Mouse (Mus musculus) T-helper 2 cell (primary cell): ENCODE measurements at regions not wholly inside any gene's neighbourhood (a gene's known extent, or its start where the extent isn't known, plus 50 kb on each side); places are given as distances from the start of the nearest gene placed in this dataset.

Source experiments
- in situ Hi-C: fragments of 300-600 bp; cut with MboI, MseI; formaldehyde crosslinking; loops from one replicate; pipeline ENCODE4 v1.15.1; 2025; ENCODE audit warnings: high pct_unique_total_duplicates

DNA sequence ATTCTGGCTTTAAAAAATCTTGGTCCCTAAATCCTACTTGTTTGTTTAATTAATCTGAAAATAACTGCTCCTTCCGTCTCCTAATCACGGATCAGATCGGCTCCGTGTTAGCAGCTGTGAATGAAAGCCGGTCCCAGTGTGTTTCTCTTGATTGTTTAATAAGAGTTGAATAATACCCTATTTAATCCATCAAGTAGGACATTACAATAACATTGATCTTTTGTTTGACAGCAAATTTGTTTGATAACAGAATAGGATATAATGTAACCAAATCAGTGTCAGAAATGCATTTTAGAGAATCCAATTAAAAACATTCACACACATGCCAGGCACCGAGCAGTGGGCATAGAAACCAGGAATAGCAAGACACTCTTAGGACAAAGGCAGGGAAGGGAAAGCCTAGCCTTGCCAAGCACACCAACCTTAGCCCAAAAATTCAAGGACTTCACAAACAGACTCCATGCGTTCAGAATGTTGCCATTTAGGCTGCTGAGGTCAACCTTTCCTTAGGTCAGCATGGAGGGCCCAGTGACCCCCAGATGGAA is 332.5 kb upstream of the Meis1 start:
- in situ Hi-C loops = no loop called here

- in situ Hi-C loops = no loop called here
These were observed 334.9 kb upstream of the Meis1 start for GRCm38 (mm10) chr11:19353706-19354105.

DNA sequence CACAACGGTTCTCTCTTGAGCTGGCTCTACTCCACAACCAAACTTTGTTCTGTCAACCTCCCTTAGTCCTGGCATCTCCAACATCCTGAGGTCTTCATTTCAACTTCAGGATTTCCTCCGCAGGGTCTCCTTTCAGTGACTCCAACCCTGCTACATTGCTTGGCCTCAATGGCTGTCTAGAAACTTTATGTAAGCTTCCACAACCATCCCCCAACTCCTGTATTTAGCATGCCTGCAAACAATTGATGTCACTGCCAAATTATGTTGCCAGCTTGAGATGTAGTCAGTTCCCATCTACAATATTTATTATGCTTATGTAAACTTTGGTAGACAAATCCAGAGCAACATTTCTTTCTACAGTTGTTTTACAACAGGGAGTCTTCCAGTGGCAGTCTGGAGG is 336.4 kb upstream of the Meis1 start:
- in situ Hi-C loops = no loop called here

GRCm38 (mm10) chr11:19356151-19356550 is 337.4 kb upstream of the Meis1 start:
- in situ Hi-C loops = no loop called here

DNA sequence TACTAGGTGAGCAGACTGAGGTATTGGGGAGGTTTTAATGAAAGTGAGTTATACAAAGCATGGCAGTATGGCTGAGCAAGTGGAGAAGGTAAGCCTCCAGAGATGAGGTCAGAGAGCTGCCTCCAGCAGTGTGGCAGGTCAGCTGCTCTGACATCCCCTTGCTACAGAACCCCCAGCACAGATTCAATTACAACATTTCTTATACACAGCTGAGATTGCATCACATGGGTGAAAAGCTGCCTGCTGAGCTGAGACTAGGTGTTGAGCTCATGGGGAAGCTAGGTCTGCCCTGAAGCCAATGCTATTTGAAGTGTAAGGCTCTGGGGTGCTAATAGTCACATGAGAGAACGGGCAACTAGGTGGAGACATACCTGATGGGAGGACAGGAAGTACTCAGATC is 350.4 kb upstream of the Meis1 start:
- in situ Hi-C loops = no loop called here

- in situ Hi-C loops = no loop called here
These were observed 354.7 kb upstream of the Meis1 start for GRCm38 (mm10) chr11:19373476-19373875.

- in situ Hi-C loops = loop anchor here (10.0 kb wide), 1 partner anchor 374 kb away; no protein-coding TSS in a partner anchor
These were observed 362.1 kb upstream of the Meis1 start for GRCm38 (mm10) chr11:19380935-19381334.

DNA sequence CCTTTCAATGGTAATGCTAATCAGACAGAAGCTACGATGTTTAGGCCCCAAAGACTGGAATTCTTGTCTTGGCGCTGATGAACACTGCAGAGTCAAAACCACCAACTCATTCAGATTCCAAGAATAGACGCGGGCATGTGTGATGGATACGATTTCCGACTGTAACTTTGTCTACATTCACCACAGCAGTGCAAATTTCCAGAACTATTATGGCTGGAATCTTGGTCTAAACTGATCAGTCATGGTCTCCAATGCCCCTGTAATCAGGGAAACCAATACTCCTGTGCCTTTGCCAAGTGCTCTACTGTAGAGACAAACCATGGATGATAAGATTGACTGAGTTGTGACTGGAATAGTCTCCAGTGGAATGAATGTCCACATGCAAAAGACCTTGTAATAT is 370.4 kb upstream of the Meis1 start:
- in situ Hi-C loops = loop anchor here (10.0 kb wide), 1 partner anchor 366 kb away; no protein-coding TSS in a partner anchor

DNA sequence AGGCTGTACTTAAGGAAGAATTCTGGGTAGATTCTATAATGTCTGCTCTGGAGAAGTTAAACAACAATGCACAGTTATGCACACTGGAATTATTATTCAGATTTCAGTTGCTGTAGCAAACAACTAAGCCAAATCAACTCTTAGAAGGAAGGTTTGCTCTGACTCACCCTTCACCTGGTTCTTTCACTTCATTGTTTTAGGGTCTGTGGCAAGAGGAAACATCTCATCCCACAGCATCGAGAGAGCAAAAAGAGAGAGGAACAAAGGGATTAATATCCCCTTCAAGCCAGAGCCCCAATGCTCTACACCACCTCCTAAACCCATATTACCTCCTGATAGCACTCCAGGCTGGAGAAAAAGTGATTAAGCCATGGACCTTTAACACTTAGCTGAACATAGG is 373.4 kb upstream of the Meis1 start:
- in situ Hi-C loops = loop anchor here (5.0 kb wide), 1 partner anchor 50 kb away; no protein-coding TSS in a partner anchor

GRCm38 (mm10) chr11:19394372-19394771 is 375.6 kb upstream of the Meis1 start:
- in situ Hi-C loops = loop anchor here (5.0 kb wide), 1 partner anchor 48 kb away; no protein-coding TSS in a partner anchor

GRCm38 (mm10) chr11:19400396-19400795 is 381.6 kb upstream of the Meis1 start:
- in situ Hi-C loops = no loop called here

DNA sequence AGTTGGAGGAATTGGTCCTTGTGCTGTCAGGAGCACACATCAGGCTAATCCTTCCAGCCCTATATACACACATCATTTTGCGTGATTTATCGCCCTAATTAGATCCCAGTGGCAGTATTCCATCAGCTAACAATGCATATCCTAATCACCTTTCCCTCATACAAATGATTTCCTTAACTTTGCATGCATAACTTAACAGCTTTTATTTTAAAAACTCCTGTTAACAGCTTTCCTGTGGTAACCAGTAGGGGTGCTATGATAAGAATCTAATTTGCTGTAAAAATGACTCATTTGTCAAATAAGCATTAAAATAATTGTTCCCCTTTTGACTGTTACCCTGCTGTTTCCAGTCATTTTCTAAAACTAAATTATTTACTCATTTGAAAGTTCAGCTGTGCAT is 401.4 kb upstream of the Meis1 start:
- in situ Hi-C loops = no loop called here

DNA sequence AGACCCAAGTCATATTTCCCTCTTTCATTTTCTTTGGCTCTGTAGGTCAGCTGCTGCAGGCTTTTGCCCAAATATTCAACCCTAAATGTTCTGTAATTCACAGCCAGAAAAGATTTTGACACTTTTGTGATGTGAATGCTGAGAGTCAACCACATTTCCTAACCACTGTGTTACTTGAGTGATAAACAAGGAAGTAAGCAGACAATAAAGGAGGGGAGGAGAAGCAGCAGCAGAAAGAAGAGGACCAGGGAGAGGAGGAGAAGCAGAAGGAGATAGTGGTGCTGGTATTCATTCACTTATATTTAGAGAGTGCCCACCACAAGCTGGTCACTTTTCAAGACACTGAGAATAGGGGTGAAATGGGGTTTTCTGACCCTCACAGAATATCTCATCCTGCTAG is 404.5 kb upstream of the Meis1 start:
- in situ Hi-C loops = no loop called here

GRCm38 (mm10) chr11:19423841-19424815 is 405.3 kb upstream of the Meis1 start:
- in situ Hi-C loops = no loop called here

DNA sequence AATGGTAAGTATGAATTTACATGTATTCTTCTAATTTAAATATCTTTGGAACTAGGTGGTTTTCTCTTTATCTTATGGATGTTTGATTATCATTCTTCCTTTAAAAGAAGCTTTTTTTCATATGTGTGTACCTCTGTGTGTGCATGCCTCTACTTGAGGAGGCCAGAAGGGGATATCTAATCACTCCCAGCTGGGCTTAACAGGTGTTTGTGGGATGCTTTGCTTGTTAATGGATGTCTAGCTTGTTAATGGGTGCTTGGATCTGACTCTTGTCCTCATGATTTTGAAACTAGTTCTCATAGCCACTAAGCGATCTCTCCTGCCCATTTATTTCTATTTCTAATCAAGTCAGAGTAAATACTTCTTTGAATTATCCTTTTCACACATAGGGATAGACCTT is 408.8 kb upstream of the Meis1 start:
- in situ Hi-C loops = no loop called here

DNA sequence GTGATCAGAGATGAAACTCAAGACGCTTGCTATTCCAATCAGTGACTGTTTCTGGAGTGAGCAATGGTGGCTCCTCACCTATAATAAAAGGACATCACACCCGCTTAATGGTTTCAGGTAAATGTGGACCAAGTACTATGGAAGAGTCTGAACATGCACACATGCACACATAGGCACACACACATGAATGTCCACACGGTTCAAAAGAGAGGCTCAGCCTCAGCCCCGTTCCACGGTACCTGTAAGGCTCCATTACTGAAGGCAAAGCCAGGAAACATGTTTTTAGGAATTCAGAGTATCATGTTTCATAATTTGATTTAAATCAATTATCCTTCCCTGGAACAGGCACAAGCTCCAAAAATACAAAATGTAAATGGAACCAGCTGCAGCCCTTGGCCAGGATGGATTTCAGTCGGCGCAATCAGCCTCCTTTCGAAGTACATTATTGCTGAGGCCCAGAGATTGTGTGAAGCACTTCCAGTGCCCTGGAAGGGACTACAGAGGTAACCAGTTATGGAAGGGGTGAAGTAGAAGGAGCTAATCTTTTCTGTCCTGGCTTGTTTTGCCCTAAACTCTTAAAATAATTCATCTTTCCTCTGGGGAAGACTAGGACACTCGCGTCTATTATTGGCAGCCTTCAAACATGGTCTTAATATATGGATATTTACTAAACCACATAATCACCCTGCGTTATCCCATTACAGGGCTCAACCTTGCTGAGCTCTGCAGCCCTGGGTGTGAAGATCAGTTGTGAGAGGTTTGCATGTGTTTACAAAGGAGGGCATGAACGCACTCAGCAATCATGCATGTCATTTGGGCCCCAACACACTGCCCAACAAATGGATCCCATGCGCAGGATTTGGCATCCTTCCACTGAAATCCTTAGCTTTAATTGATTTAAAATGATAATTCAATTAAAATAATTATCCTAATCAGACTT is 415.2 kb upstream of the Meis1 start:
- in situ Hi-C loops = no loop called here

DNA sequence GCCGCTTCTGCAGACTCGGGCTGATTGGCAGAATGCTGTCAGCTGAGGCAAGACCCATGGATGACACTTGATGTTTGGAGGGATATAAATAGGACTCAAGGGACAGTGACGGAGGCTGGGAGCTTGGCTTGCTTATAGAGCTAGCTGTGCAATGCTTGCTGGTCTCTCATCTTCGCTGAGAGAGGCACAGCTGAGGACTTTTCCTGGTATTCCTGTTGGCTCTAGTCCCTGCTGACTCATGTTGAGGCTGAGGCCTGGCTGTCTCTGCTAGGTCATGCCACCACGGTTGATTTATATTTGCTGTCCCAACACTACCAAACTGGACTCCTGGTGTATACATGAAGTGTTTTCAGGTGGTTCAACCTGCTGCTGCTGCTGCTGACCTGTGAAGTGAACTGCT is 419.6 kb upstream of the Meis1 start:
- in situ Hi-C loops = no loop called here

GRCm38 (mm10) chr11:19441936-19442335 is 423.2 kb upstream of the Meis1 start:
- in situ Hi-C loops = loop anchor here (5.0 to 10.0 kb wide), 2 partner anchors 50 to 433 kb away; no protein-coding TSS in a partner anchor

DNA sequence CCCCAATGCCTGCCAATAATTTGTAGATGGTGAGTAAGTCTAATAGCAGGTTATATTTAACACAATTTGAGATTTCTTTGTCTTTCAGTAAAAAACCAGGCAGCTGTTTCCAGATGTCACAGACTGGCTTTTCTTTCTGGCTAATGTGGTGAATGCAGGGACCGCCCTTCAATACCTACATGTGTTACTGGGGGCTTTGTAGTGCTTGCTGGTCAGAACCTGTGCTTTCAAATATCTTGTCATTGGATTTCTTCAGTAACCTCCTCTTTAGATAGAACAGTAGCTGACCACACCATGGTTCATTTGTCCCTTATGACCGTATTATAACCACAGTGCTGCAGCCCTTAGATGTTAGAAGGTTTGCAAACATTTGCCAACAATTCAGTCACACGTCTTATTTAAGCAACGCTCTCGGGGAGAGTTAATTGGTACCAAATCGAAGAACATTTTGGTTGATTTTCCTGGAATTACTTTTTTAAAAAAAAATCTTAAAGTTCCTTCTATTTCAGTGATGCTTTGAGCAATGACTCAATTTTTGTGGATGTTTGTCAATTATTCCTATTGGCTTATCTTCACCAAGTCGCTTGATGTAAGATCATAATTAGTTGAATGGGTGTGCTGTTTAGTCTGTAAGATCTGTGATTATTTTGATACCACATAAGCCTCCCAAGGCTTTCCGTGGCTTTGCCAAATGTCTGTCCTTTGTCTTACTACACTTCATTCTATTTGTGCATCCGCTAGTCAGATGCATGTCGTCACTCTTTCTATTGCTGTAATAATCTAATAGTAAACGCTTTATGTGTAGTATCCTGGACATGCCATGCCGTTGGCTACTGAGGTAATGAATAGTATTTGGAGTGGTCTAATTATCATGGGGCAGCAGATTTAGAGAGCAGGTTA is 436.9 kb upstream of the Meis1 start:
- in situ Hi-C loops = no loop called here

DNA sequence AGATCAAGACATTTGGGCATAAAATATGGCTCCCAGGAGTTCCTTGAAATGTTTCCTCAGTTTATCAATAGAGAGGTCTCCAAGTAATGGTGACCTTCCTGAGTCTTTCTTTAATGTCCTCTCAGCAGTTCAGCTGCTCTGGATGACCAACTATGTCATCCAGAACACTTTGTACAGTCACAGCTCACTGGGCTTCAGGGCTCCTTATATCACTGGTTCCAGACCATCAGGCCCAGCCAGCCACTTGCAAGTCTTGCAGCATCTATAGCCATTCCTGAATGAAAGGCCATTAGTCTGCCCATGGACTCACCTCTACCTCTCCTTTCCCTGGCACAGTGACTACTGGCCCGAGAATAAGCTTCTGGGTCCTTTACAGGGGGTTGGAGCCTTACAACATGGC is 437.8 kb upstream of the Meis1 start:
- in situ Hi-C loops = no loop called here
